Mouse (Mus musculus) kidney, postnatal 0 days (tissue): ENCODE measurements around the gene Taok1. TPM values are rescaled to one million over a fixed set of nuclear protein-coding genes. Genes with fewer than 3 reads are reported as not detected.
"Not testable (repeated sequence)": the region's sequence is repeated elsewhere in the genome, so short reads cannot be mapped to it uniquely, and the experiment has no call there.

Experiments used
- ATAC-seq: fragments of 200-750 bp; cut with Nextera tagmentation; replicated peaks from 2 replicates; pipeline ENCODE4 v1.8.0; 2017; ENCODE audit warnings: low read depth, moderate number of reproducible peaks, moderate TSS enrichment, moderate library complexity; ENCODE audit not compliant: low FRiP score
- DNase-seq: peaks from one replicate; pipeline ENCODE4 v3.0.0-alpha.2; 2016; ENCODE audit warnings: low spot score
- H3K27ac ChIP-seq: fragments of 300-500 bp; sonication (generic); 2 replicates; pipeline ENCODE4 v1.5.1; 2014; ENCODE audit warnings: mild to moderate bottlenecking
- H3K27me3 ChIP-seq: fragments of 300-500 bp; sonication (generic); 2 replicates; pipeline ENCODE4 v1.6.1; 2014; ENCODE audit warnings: low read length, mixed read lengths; ENCODE audit not compliant: insufficient read depth
- H3K36me3 ChIP-seq: fragments of 300-500 bp; sonication (generic); 2 replicates; pipeline ENCODE4 v1.6.1; 2014; ENCODE audit warnings: low read length, mixed read lengths; ENCODE audit not compliant: insufficient read depth
- H3K4me1 ChIP-seq: fragments of 300-500 bp; sonication (generic); replicated peaks from 2 replicates; pipeline ENCODE4 v1.6.1; 2014; ENCODE audit warnings: antibody characterized with exemption, low read length, mixed read lengths; ENCODE audit not compliant: insufficient read depth
- H3K4me2 ChIP-seq: fragments of 300-500 bp; sonication (generic); 2 replicates; pipeline ENCODE4 v1.6.1; 2014; ENCODE audit warnings: mild to moderate bottlenecking, low read length, moderate library complexity, mixed read lengths
- H3K4me3 ChIP-seq: fragments of 300-500 bp; sonication (generic); replicated peaks from 2 replicates; pipeline ENCODE4 v1.5.1; 2014; ENCODE audit warnings: low read depth, low read length
- H3K9ac ChIP-seq: fragments of 300-500 bp; sonication (generic); 2 replicates; pipeline ENCODE4 v1.6.1; 2014; ENCODE audit warnings: low read depth, low read length
- H3K9me3 ChIP-seq: fragments of 300-500 bp; sonication (generic); replicated peaks from 2 replicates; pipeline ENCODE4 v1.6.1; 2016; ENCODE audit warnings: low read length, inconsistent platforms, mixed read lengths
- CTCF ChIP-seq: IDR thresholded peaks from 2 replicates; pipeline ENCODE4 v1.5.1; 2016; ENCODE audit warnings: antibody characterized with exemption, low read depth, mild to moderate bottlenecking, moderate library complexity
- WGBS: fragments of 180-500 bp; shearing (Covaris S2); extraction: QIAGEN DNeasy Blood & Tissue Kit; methylation state at CpG from one replicate; pipeline ENCODE4 v1.1.7; 2014; 5-methylcytosine and 5-hydroxymethylcytosine counted together
- polyA plus RNA-seq: library from polyadenylated mRNA; unstranded; fragments of >200 nt; fragmentation: Nextera tagmentation; extraction: Ambion mirVana; gene quantifications from 2 replicates; pipeline ENCODE4 v1.2.1, GENCODE M21; 2015

Taok1 gene
- polyA plus RNA-seq, 1 experiment from 2014 or later, result 17.7 TPM

- TF ChIP-seq CTCF, result no peak
- DNase-seq (no peak), ATAC-seq (no peak)
- Histone ChIP-seq H3K36me3 (no peaks in the 10 kb centered on the region), H3K4me1 (no peaks in the 10 kb centered on the region), H3K4me3 (no peak overlapping the region), H3K4me2 (no peak overlapping the region), H3K9ac (no peak overlapping the region), H3K27ac (no peak overlapping the region), H3K9me3 (no peaks in the 10 kb centered on the region), H3K27me3 (no peaks in the 10 kb centered on the region)
- 94% methylated on average over 2 of the region's 2 CpGs for WGBS
Measured at GRCm38 (mm10) chr11:77590801-77591200, 16.8 kb downstream of the Taok1 start.

GRCm38 (mm10) chr11:77585201-77585600, 22.4 kb downstream of the Taok1 start:
- Histone ChIP-seq H3K9ac (no peak overlapping the region), H3K9me3 (no peaks in the 10 kb centered on the region), H3K27me3 (no peaks in the 10 kb centered on the region), H3K4me2 (no peak overlapping the region), H3K27ac (no peak overlapping the region), H3K4me3 (no peak overlapping the region), H3K36me3 (peaks cover 30% of the 10 kb centered on the region), H3K4me1 (no peaks in the 10 kb centered on the region)
- TF ChIP-seq CTCF, result no peak
- DNase-seq (no peak), ATAC-seq (no peak)
- 86% methylated on average over 3 of the region's 3 CpGs for WGBS

DNA sequence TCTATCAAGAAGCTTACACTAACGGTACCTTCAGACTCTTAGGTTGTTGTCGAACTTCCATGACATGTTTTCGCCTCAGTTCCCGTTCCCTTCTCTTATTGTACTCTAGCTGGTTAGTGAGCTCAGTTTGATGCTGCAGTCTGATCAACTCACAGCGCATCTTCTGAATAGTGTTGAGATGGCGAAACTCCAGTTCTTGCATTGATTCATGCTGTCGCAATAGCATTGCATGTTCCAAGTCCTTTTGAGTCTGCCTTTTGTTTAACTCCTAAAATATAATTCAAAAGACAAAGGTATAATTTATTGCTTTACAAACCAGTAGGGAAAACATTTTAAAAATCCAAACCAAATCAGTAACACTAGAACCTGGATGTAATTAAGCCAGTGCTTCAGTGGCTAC, 62.4 kb downstream of the Taok1 start:
- no peaks in the 10 kb centered on the region for H3K4me1 ChIP-seq
- H3K4me2 ChIP-seq, result no peak overlapping the region
- no peak overlapping the region for H3K4me3 ChIP-seq
- no peak overlapping the region for H3K27ac ChIP-seq
- no peak overlapping the region for H3K9ac ChIP-seq
- peaks cover 49% of the 10 kb centered on the region for H3K36me3 ChIP-seq
- TF ChIP-seq CTCF, result no peak
- no peaks in the 10 kb centered on the region for H3K27me3 ChIP-seq
- ATAC-seq (no peak), DNase-seq (no peak)
- 96% methylated on average over 7 of the region's 7 CpGs for WGBS
- H3K9me3 ChIP-seq, result no peaks in the 10 kb centered on the region

DNA sequence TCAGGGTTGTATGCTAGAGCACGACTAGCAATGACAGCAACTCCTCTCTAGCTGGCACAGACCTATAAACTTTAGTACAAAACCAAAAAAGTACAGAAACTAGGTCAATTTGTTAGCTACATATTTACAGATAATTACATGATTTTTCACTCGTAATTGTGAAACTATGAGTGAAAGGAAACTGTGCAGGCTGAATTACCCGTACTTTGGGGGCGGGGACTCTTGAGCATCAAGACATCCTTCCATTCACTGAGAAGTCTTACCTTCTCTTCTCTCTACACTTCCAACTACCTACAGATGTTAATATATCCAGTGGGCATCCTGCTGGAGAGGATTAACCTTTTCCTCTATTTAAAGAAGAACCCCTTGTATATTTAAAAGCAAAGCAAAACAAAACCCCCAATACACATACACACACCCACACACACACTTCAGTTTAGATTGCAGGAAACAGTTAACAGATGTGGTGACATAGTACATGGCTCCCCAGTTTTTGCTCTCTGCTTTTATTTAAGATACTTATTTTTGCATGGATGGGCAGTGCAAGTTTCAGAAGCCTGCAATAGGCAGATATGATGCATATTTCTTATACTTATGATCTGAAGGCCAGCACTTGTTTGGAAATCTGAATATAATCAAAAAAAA, 75.3 kb downstream of the Taok1 start:
- TF ChIP-seq CTCF, result no peak
- Histone ChIP-seq H3K27me3 (no peaks in the 10 kb centered on the region), H3K36me3 (peaks cover 9% of the 10 kb centered on the region; the same call in 1 of the 2 replicates), H3K4me1 (no peaks in the 10 kb centered on the region), H3K9ac (no peak overlapping the region), H3K4me2 (no peak overlapping the region), H3K9me3 (no peaks in the 10 kb centered on the region), H3K4me3 (no peak overlapping the region), H3K27ac (no peak overlapping the region)
- WGBS, result 90% methylated on average over 4 of the region's 4 CpGs
- no peak for DNase-seq
- no peak for ATAC-seq

GRCm38 (mm10) chr11:77530862-77531261, 76.8 kb downstream of the Taok1 start:
- DNase-seq (no peak), ATAC-seq (no peak)
- H3K36me3 ChIP-seq, result 0 out of 2 replicates have a peak, but pooled peaks cover 1% of the 10 kb centered on the region
- no peak for TF ChIP-seq CTCF
- H3K4me1 ChIP-seq, result no peaks in the 10 kb centered on the region
- H3K4me3 ChIP-seq, result no peak overlapping the region
- no peak overlapping the region for H3K9ac ChIP-seq
- no peak overlapping the region for H3K4me2 ChIP-seq
- H3K9me3 ChIP-seq, result no peaks in the 10 kb centered on the region
- H3K27me3 ChIP-seq, result no peaks in the 10 kb centered on the region
- H3K27ac ChIP-seq, result no peak overlapping the region
- WGBS, result 92% methylated on average over 2 of the region's 2 CpGs

DNA sequence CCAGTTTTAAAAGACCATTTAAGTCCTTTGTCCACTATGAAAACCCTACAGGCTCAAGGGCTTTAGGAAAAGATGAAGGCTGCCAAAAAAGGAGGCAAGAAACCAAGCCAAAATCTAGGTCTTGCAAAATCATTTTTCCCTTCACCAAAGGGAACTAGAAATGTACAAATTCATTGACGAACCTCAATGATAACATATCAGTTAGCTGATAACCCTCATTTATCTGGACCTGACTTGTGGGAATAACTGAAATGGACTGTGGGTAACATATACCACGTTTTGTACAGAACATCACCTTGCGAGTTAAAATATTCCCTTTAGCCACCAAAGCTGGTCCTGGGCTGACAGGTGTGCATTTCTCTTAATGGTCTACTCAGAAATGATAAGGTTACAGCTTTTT, 78.0 kb downstream of the Taok1 start:
- no peak overlapping the region for H3K4me3 ChIP-seq
- no peak overlapping the region for H3K4me2 ChIP-seq
- H3K27me3 ChIP-seq, result no peaks in the 10 kb centered on the region
- ATAC-seq (no peak), DNase-seq (no peak)
- no peak overlapping the region for H3K9ac ChIP-seq
- no peak overlapping the region for H3K27ac ChIP-seq
- no peaks in the 10 kb centered on the region for H3K9me3 ChIP-seq
- TF ChIP-seq CTCF, result no peak
- H3K4me1 ChIP-seq, result no peaks in the 10 kb centered on the region
- H3K36me3 ChIP-seq, result no peaks in the 10 kb centered on the region
- WGBS, result 79% methylated on average over 3 of the region's 3 CpGs

DNA sequence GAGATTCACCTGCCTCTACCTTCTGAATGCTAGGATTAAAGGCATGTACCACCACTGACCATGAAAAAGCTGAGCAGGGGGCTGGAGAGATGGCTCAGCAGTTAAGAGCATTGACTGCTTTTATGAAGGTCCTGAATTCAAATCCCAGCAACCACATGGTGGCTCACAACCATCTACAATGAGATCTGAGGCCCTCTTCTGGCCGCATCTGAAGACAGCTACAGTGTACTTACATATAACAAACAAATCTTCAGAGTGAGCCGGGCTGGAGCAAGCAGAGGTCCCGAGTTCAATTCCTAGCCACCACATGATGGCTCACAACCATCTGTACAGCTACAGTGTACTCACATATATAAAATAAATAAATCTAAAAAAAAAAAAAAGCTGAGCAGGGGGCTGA, 79.2 kb downstream of the Taok1 start:
- not testable (repeated sequence) for H3K27ac ChIP-seq, H3K4me3 ChIP-seq, H3K36me3 ChIP-seq, ATAC-seq, H3K9ac ChIP-seq, H3K27me3 ChIP-seq, H3K9me3 ChIP-seq, H3K4me2 ChIP-seq, H3K4me1 ChIP-seq, DNase-seq
- peak; percentile 3; the same call in 1 of the 2 replicates for TF ChIP-seq CTCF
- WGBS, result 85% methylated on average over 3 of the region's 3 CpGs
